Mouse (Mus musculus): Measurements from ENCODE around the gene 1700015F17Rik. TPM values are rescaled to one million over a fixed set of nuclear protein-coding genes. Genes with fewer than 3 reads are reported as not detected.

1700015F17Rik gene
- polyA plus RNA-seq, 1 experiment, result not detected

GRCm38 (mm10) chr5:5510304-5510887 lies 31.5 kb upstream of the 1700015F17Rik start:
- Histone ChIP-seq H3K79me3 (ENCODE audit: low read depth) (peaks cover 54% of the 10 kb centered on the region), H3K79me2 (ENCODE audit: control insufficient read depth, insufficient read depth) (peaks cover 84% of the 10 kb centered on the region), H3ac (ENCODE audit: control insufficient read depth, insufficient read length, low read depth) (no peak overlapping the region), H3K27me3 (ENCODE audit: control insufficient read depth, insufficient read depth, insufficient read length) (no peaks in the 10 kb centered on the region), H3K4me3 (ENCODE audit: insufficient read depth, poor library complexity, severe bottlenecking) (peak overlapping the region; percentile 25), H3K36me3 (ENCODE audit: control insufficient read depth, insufficient read depth) (peaks cover 57% of the 10 kb centered on the region)
- TF ChIP-seq FOSL1 (IDR thresholded peaks at IDR 0.05; ENCODE audit: insufficient read depth, low read length, poor library complexity, severe bottlenecking) (peak; percentile 57), CTCF (IDR thresholded peaks at IDR 0.05; ENCODE audit: control insufficient read depth, insufficient read depth, insufficient read length) (no peak), MAX (IDR thresholded peaks at IDR 0.05) (no peak), MYOD1 (IDR thresholded peaks at IDR 0.05; ENCODE audit: control insufficient read depth, insufficient read length, low read depth) (peak; percentile 75)

- Histone ChIP-seq H3K36me3 (ENCODE audit: control insufficient read depth, insufficient read depth) (peaks cover 77% of the 10 kb centered on the region), H3K27me3 (ENCODE audit: control insufficient read depth, insufficient read depth, insufficient read length) (no peaks in the 10 kb centered on the region), H3K4me3 (ENCODE audit: insufficient read depth, poor library complexity, severe bottlenecking) (no peak overlapping the region), H3K79me2 (ENCODE audit: control insufficient read depth, insufficient read depth) (peaks cover 67% of the 10 kb centered on the region), H3ac (ENCODE audit: control insufficient read depth, insufficient read length, low read depth) (no peak overlapping the region), H3K79me3 (ENCODE audit: low read depth) (peaks cover 46% of the 10 kb centered on the region)
- TF ChIP-seq USF1 (IDR thresholded peaks at IDR 0.05; ENCODE audit: low read depth) (no peak), MYOG (IDR thresholded peaks at IDR 0.05; ENCODE audit: control insufficient read depth, extremely low read depth, insufficient read length) (no peak), CTCF (IDR thresholded peaks at IDR 0.05; ENCODE audit: control insufficient read depth, insufficient read depth, insufficient read length) (no peak), MYOD1 (IDR thresholded peaks at IDR 0.05; ENCODE audit: control insufficient read depth, insufficient read length, low read depth) (no peak), FOSL1 (IDR thresholded peaks at IDR 0.05; ENCODE audit: insufficient read depth, low read length, poor library complexity, severe bottlenecking) (no peak), CEBPB (IDR thresholded peaks at IDR 0.05; ENCODE audit: low read depth) (no peak)
Observed at GRCm38 (mm10) chr5:5508231-5508630, 29.3 kb upstream of the 1700015F17Rik start.

GRCm38 (mm10) chr5:5507701-5508225 lies 28.8 kb upstream of the 1700015F17Rik start:
- Histone ChIP-seq H3K27me3 (ENCODE audit: control insufficient read depth, insufficient read depth, insufficient read length) (no peaks in the 10 kb centered on the region), H3ac (ENCODE audit: control insufficient read depth, insufficient read length, low read depth) (no peak overlapping the region), H3K36me3 (ENCODE audit: control insufficient read depth, insufficient read depth) (peaks cover 81% of the 10 kb centered on the region), H3K79me2 (ENCODE audit: control insufficient read depth, insufficient read depth) (peaks cover 63% of the 10 kb centered on the region), H3K4me3 (ENCODE audit: insufficient read depth, poor library complexity, severe bottlenecking) (no peak overlapping the region), H3K79me3 (ENCODE audit: low read depth) (peaks cover 42% of the 10 kb centered on the region)
- TF ChIP-seq MYOG (IDR thresholded peaks at IDR 0.05; ENCODE audit: control insufficient read depth, extremely low read depth, insufficient read length) (no peak), CTCF (IDR thresholded peaks at IDR 0.05; ENCODE audit: control insufficient read depth, insufficient read depth, insufficient read length) (peak; percentile 30)

GRCm38 (mm10) chr5:5504456-5504855 lies 25.5 kb upstream of the 1700015F17Rik start:
- TF ChIP-seq CTCF (IDR thresholded peaks at IDR 0.05; ENCODE audit: control insufficient read depth, insufficient read depth, insufficient read length), result no peak
- no peak for TF ChIP-seq MYOD1 (IDR thresholded peaks at IDR 0.05; ENCODE audit: control insufficient read depth, insufficient read length, low read depth)
- no peak for TF ChIP-seq FOSL1 (IDR thresholded peaks at IDR 0.05; ENCODE audit: insufficient read depth, low read length, poor library complexity, severe bottlenecking)
- no peak for TF ChIP-seq USF1 (IDR thresholded peaks at IDR 0.05; ENCODE audit: low read depth)
- no peak for TF ChIP-seq MYOG (IDR thresholded peaks at IDR 0.05; ENCODE audit: control insufficient read depth, extremely low read depth, insufficient read length)
- no peak for TF ChIP-seq MAX (IDR thresholded peaks at IDR 0.05)
- TF ChIP-seq CEBPB (IDR thresholded peaks at IDR 0.05; ENCODE audit: low read depth), result no peak
- Histone ChIP-seq H3K27me3 (ENCODE audit: control insufficient read depth, insufficient read depth, insufficient read length) (no peaks in the 10 kb centered on the region), H3K4me3 (ENCODE audit: insufficient read depth, poor library complexity, severe bottlenecking) (no peak overlapping the region)

GRCm38 (mm10) chr5:5503381-5503780 lies 24.4 kb upstream of the 1700015F17Rik start:
- Histone ChIP-seq H3K36me3 (ENCODE audit: control insufficient read depth, insufficient read depth) (peaks cover 53% of the 10 kb centered on the region), H3K27me3 (ENCODE audit: control insufficient read depth, insufficient read depth, insufficient read length) (no peaks in the 10 kb centered on the region), H3K79me3 (ENCODE audit: low read depth) (peaks cover 19% of the 10 kb centered on the region), H3K4me3 (ENCODE audit: insufficient read depth, poor library complexity, severe bottlenecking) (no peak overlapping the region), H3ac (ENCODE audit: control insufficient read depth, insufficient read length, low read depth) (no peak overlapping the region), H3K79me2 (ENCODE audit: control insufficient read depth, insufficient read depth) (peaks cover 30% of the 10 kb centered on the region)
- TF ChIP-seq FOSL1 (IDR thresholded peaks at IDR 0.05; ENCODE audit: insufficient read depth, low read length, poor library complexity, severe bottlenecking) (no peak), CTCF (IDR thresholded peaks at IDR 0.05; ENCODE audit: control insufficient read depth, insufficient read depth, insufficient read length) (no peak), MYOD1 (IDR thresholded peaks at IDR 0.05; ENCODE audit: control insufficient read depth, insufficient read length, low read depth) (no peak), MAX (IDR thresholded peaks at IDR 0.05) (no peak), CEBPB (IDR thresholded peaks at IDR 0.05; ENCODE audit: low read depth) (no peak), USF1 (IDR thresholded peaks at IDR 0.05; ENCODE audit: low read depth) (no peak), MYOG (IDR thresholded peaks at IDR 0.05; ENCODE audit: control insufficient read depth, extremely low read depth, insufficient read length) (no peak)

More at GRCm38 (mm10) chr5:5504456-5504855, 25.5 kb upstream of the 1700015F17Rik start:
- Histone ChIP-seq H3K79me3 (ENCODE audit: low read depth) (peaks cover 25% of the 10 kb centered on the region), H3K79me2 (ENCODE audit: control insufficient read depth, insufficient read depth) (peaks cover 41% of the 10 kb centered on the region), H3K36me3 (ENCODE audit: control insufficient read depth, insufficient read depth) (peaks cover 62% of the 10 kb centered on the region), H3ac (ENCODE audit: control insufficient read depth, insufficient read length, low read depth) (no peak overlapping the region)

- TF ChIP-seq CEBPB (IDR thresholded peaks at IDR 0.05; ENCODE audit: low read depth) (peak; percentile 6), CTCF (IDR thresholded peaks at IDR 0.05; ENCODE audit: control insufficient read depth, insufficient read depth, insufficient read length) (no peak), MYOD1 (IDR thresholded peaks at IDR 0.05; ENCODE audit: control insufficient read depth, insufficient read length, low read depth) (no peak), MAX (IDR thresholded peaks at IDR 0.05) (no peak), USF1 (IDR thresholded peaks at IDR 0.05; ENCODE audit: low read depth) (no peak), FOSL1 (IDR thresholded peaks at IDR 0.05; ENCODE audit: insufficient read depth, low read length, poor library complexity, severe bottlenecking) (no peak), MYOG (IDR thresholded peaks at IDR 0.05; ENCODE audit: control insufficient read depth, extremely low read depth, insufficient read length) (no peak)
- H3K4me3 ChIP-seq (ENCODE audit: insufficient read depth, poor library complexity, severe bottlenecking), result no peak overlapping the region
- peaks cover 5% of the 10 kb centered on the region for H3K79me3 ChIP-seq (ENCODE audit: low read depth)
- H3ac ChIP-seq (ENCODE audit: control insufficient read depth, insufficient read length, low read depth), result no peak overlapping the region
- H3K79me2 ChIP-seq (ENCODE audit: control insufficient read depth, insufficient read depth), result peaks cover 12% of the 10 kb centered on the region
- peaks cover 37% of the 10 kb centered on the region for H3K36me3 ChIP-seq (ENCODE audit: control insufficient read depth, insufficient read depth)
- H3K27me3 ChIP-seq (ENCODE audit: control insufficient read depth, insufficient read depth, insufficient read length), result no peaks in the 10 kb centered on the region
Observed at GRCm38 (mm10) chr5:5501583-5501982, 22.6 kb upstream of the 1700015F17Rik start.
